In genomic region chr13:63007491-63007890, GRCm38 (mm10) we compare ENCODE assay signal across 6 mouse cellular contexts. TPM values are rescaled to one million over a fixed set of nuclear protein-coding genes. Genes with fewer than 3 reads are reported as not detected.
A peak's percentile ranks its signal among the peaks of the same experiment; 100 is the strongest.
DNase-seq lines count a peak whose midpoint lies in the region; ATAC-seq lines count a peak whose summit lies in the region.

No protein-coding gene starts in this region.

- ATAC-seq in common myeloid progenitor, adult 5-6 weeks (replicated peaks; ENCODE audit: low read depth, poor library complexity, severe bottlenecking) = 0 out of 2 replicates have a peak, but pooled peaks have one; percentile 47
- ATAC-seq in megakaryocyte, adult 5-6 weeks (ENCODE audit: poor library complexity, severe bottlenecking) = peak; percentile 76

- peak; percentile 44 for DNase-seq in MEL-GATA-1-ER (ENCODE audit: extremely low read depth, low read depth)
- DNase-seq in heart, adult 11 months = peak; percentile 89
- peak; percentile 5 to 20 for DNase-seq in heart, adult 9 months (ENCODE audit: low spot score in 2 of 2)
- DNase-seq in monocyte, adult 2 months (ENCODE audit: low read depth in 1 of 2, low spot score in 2 of 2) = peak; percentile 1 to 3

RNA-seq across cellular contexts. Expression of gene 2010111I01Rik, which starts 42.8 kb away (rescaled TPM):
- total RNA-seq in common myeloid progenitor, adult 5-6 weeks (2017) = 66.2 and 88.1 TPM in 2 replicates
- total RNA-seq in megakaryocyte, adult 5-6 weeks (2015) = 18.1 and 20.1 TPM in 2 replicates
- 21.5 and 21.9 TPM in 2 replicates for total RNA-seq in megakaryocyte, adult 5-6 weeks (2017)

Comparison
In these comparisons a context has a peak if more than half of its experiments do, and no peak if none do; other contexts are left out.
1. Peak in every context shown above with its lines: DNase-seq and ATAC-seq.
2. DNase-seq: peak in every context shown above with its lines; median percentile 89 in heart, adult 11 months; 44 in MEL-GATA-1-ER; 12 in heart, adult 9 months; 2 in monocyte, adult 2 months.